Mouse (Mus musculus) erythroblast, embryonic 14.5 days (primary cell): ENCODE measurements around the gene Trim17.

Experiments used
- GATA1 ChIP-seq: IDR thresholded peaks from 2 replicates; pipeline ENCODE4 v1.6.1; 2012; ENCODE audit warnings: low read length, inconsistent platforms, mixed read lengths
- TAL1 ChIP-seq: IDR thresholded peaks from 3 replicates; pipeline ENCODE4 v1.6.1; 2012; ENCODE audit warnings: low read length, inconsistent platforms, mixed read lengths

DNA sequence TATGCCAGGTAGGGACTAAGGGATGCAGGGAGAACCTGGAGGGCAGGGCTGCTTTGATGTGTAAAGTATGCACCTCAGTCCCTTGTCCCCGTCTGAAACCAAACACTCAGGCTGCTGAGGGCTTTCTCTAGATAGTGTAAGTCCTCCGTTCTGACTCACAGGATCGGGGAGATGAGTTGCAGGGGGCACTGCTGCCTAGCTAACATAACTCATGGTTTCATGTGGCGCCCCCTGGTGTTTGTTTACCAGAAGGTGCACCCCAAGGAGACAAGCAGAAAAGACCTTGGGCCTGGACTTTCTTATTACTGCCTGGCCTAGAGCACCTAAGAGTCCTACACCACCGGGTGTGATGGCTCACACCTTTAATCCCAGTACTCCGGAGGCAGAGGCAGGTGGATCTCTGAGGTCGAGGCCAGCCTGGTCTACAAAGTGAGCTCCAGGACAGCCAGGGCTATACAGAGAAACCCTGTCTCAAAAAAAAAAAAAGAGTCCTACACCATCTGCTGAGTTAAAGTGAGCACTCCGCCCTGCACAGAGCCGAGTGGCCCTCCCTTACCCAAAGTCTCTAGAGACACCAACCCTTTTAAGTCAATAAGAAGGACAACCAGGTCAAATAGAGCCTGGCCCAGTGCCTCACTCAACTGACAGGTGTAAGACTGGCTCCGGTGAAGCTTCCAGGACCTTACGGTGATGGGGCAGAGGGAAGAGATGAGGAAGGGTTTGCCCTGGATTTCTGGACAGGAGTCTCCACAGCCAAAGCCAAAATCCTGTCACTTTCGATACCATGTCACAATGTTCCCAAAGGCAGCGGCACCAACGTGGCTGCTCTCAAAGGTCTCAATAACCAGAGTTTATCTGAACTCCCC lies 37.4 kb upstream of the Trim17 start:
- no peak for TF ChIP-seq GATA1
- TF ChIP-seq TAL1: no peak
